In genomic region chr15:78384220-78385116, GRCm38 (mm10) we compare ENCODE assay signal across 13 mouse cellular contexts. TPM values are rescaled to one million over a fixed set of nuclear protein-coding genes. Genes with fewer than 3 reads are reported as not detected.
DNase-seq lines count a peak whose midpoint lies in the region; ATAC-seq and TF ChIP-seq lines count a peak whose summit lies in the region.
"Had no signal": no experiment of that assay in that cellular context is flagged by ENCODE, and none has a peak within 500 bp of the region (broad histone marks: within the 10 kb centered on the region; RNA-seq: fewer than 3 reads in every experiment).

No protein-coding gene starts in this region.

- no peak for TF ChIP-seq EP300 in heart, postnatal 0 days (IDR thresholded peaks at IDR 0.05; ENCODE audit: low read depth)

- no peak overlapping the region for H3K9ac ChIP-seq in heart, postnatal 0 days (replicated peaks; ENCODE audit: low read depth, low read length)
- no peak overlapping the region for H3K9ac ChIP-seq in midbrain, embryonic 16.5 days (ENCODE audit: low read depth, low read length)
- no peak overlapping the region for H3K9ac ChIP-seq in midbrain, embryonic 11.5 days (ENCODE audit: low read length)
- no peak overlapping the region for H3K9ac ChIP-seq in hindbrain, embryonic 16.5 days (ENCODE audit: low read depth, low read length)
- no peak overlapping the region for H3K9ac ChIP-seq in stomach, embryonic 15.5 days
- H3K9ac ChIP-seq: limb, embryonic 12.5 days had no signal

- H3K27ac ChIP-seq in heart, postnatal 0 days (ENCODE audit: low read depth) = peak overlapping the region; percentile 45
- H3K27ac ChIP-seq in midbrain, embryonic 16.5 days (ENCODE audit: low read length) = peak overlapping the region; percentile 69
- no peak overlapping the region for H3K27ac ChIP-seq in midbrain, embryonic 11.5 days (ENCODE audit: low read depth, low read length)
- peak overlapping the region; percentile 72 for H3K27ac ChIP-seq in hindbrain, embryonic 16.5 days (ENCODE audit: low read depth, low read length)
- peak overlapping the region; percentile 3; the same call in 1 of the 2 replicates for H3K27ac ChIP-seq in stomach, embryonic 15.5 days
- H3K27ac ChIP-seq: limb, embryonic 12.5 days had no signal

- no peaks in the 10 kb centered on the region for H3K36me3 ChIP-seq in heart, postnatal 0 days (replicated peaks; ENCODE audit: control insufficient read depth, insufficient read depth, low read length)
- H3K36me3 ChIP-seq in midbrain, embryonic 16.5 days (ENCODE audit: control insufficient read depth, insufficient read depth, low read length) = no peaks in the 10 kb centered on the region
- no peaks in the 10 kb centered on the region for H3K36me3 ChIP-seq in midbrain, embryonic 11.5 days (ENCODE audit: control insufficient read depth, insufficient read depth, low read length)
- H3K36me3 ChIP-seq in hindbrain, embryonic 16.5 days (ENCODE audit: control insufficient read depth, insufficient read depth, low read length) = no peaks in the 10 kb centered on the region
- H3K36me3 ChIP-seq in stomach, embryonic 15.5 days = no peaks in the 10 kb centered on the region
- H3K36me3 ChIP-seq: limb, embryonic 12.5 days had no signal

- H3K4me2 ChIP-seq in heart, postnatal 0 days (ENCODE audit: low read depth, low read length) = no peak overlapping the region
- H3K4me2 ChIP-seq in midbrain, embryonic 16.5 days (ENCODE audit: low read length) = no peak overlapping the region
- no peak overlapping the region for H3K4me2 ChIP-seq in midbrain, embryonic 11.5 days
- no peak overlapping the region for H3K4me2 ChIP-seq in hindbrain, embryonic 16.5 days (ENCODE audit: low read length)
- H3K4me2 ChIP-seq in stomach, embryonic 15.5 days = no peak overlapping the region
- H3K4me2 ChIP-seq: limb, embryonic 12.5 days had no signal

- DNase-seq in heart, postnatal 0 days (ENCODE audit: low spot score) = no peak
- DNase-seq in heart, adult 8-10 months (ENCODE audit: low spot score) = no peak
- DNase-seq in midbrain, embryonic 11.5 days (ENCODE audit: low spot score, missing footprints) = no peak
- no peak for DNase-seq in ovary, postnatal 10 days (ENCODE audit: low spot score)

- 47% methylated on average over 7 of the region's 7 CpGs for WGBS in heart, postnatal 0 days
- 65% methylated on average over 7 of the region's 7 CpGs for WGBS in midbrain, embryonic 16.5 days
- 80% methylated on average over 7 of the region's 7 CpGs for WGBS in midbrain, embryonic 11.5 days
- 52% methylated on average over 7 of the region's 7 CpGs for WGBS in hindbrain, embryonic 16.5 days
- 72% methylated on average over 7 of the region's 7 CpGs for WGBS in stomach, embryonic 15.5 days

- ATAC-seq in heart, postnatal 0 days (ENCODE audit: insufficient read depth, low read depth) = no peak
- ATAC-seq in midbrain, embryonic 16.5 days = peak; percentile 39
- ATAC-seq in midbrain, embryonic 11.5 days (ENCODE audit: low FRiP score) = no peak
- peak; percentile 85 for ATAC-seq in hindbrain, embryonic 16.5 days
- ATAC-seq in stomach, embryonic 15.5 days (ENCODE audit: insufficient read depth, low FRiP score, low read depth) = no peak
- no peak for ATAC-seq in megakaryocyte, adult 5-6 weeks (ENCODE audit: poor library complexity, severe bottlenecking)
- ATAC-seq: activated CD4-positive, CD25-positive, alpha-beta regulatory T cell, adult 4 months had no signal

- peaks cover 12% of the 10 kb centered on the region for H3K4me1 ChIP-seq in heart, postnatal 0 days (ENCODE audit: control insufficient read depth, insufficient read depth)
- H3K4me1 ChIP-seq in midbrain, embryonic 16.5 days (ENCODE audit: control insufficient read depth, insufficient read depth, low read length) = no peaks in the 10 kb centered on the region
- H3K4me1 ChIP-seq in midbrain, embryonic 11.5 days (ENCODE audit: control insufficient read depth, insufficient read depth, low read length) = no peaks in the 10 kb centered on the region
- H3K4me1 ChIP-seq in hindbrain, embryonic 16.5 days (ENCODE audit: control insufficient read depth, insufficient read depth, low read depth, low read length) = no peaks in the 10 kb centered on the region
- H3K4me1 ChIP-seq in stomach, embryonic 15.5 days = no peaks in the 10 kb centered on the region
- H3K4me1 ChIP-seq: limb, embryonic 12.5 days had no signal

- H3K4me3 ChIP-seq in heart, postnatal 0 days (ENCODE audit: low read depth, low read length) = no peak overlapping the region
- no peak overlapping the region for H3K4me3 ChIP-seq in midbrain, embryonic 16.5 days (ENCODE audit: low read depth, low read length)
- no peak overlapping the region for H3K4me3 ChIP-seq in midbrain, embryonic 11.5 days (ENCODE audit: low read depth, low read length)
- H3K4me3 ChIP-seq in hindbrain, embryonic 16.5 days (ENCODE audit: low read length) = no peak overlapping the region
- H3K4me3 ChIP-seq in stomach, embryonic 15.5 days (replicated peaks) = no peak overlapping the region
- H3K4me3 ChIP-seq: limb, embryonic 12.5 days had no signal

- H3K27me3 ChIP-seq in heart, postnatal 0 days (ENCODE audit: control insufficient read depth, insufficient read depth, low read length) = no peaks in the 10 kb centered on the region
- no peaks in the 10 kb centered on the region for H3K27me3 ChIP-seq in midbrain, embryonic 16.5 days (ENCODE audit: control insufficient read depth, insufficient read depth, low read depth, low read length)
- H3K27me3 ChIP-seq in midbrain, embryonic 11.5 days (ENCODE audit: control insufficient read depth, insufficient read depth, low read length) = no peaks in the 10 kb centered on the region; the same call in 1 of the 2 replicates
- no peaks in the 10 kb centered on the region for H3K27me3 ChIP-seq in hindbrain, embryonic 16.5 days (replicated peaks; ENCODE audit: control insufficient read depth, insufficient read depth, low read length)
- H3K27me3 ChIP-seq in stomach, embryonic 15.5 days (replicated peaks) = no peaks in the 10 kb centered on the region; the same call in 1 of the 2 replicates
- H3K27me3 ChIP-seq: limb, embryonic 12.5 days had no signal

- TF ChIP-seq CTCF in heart, postnatal 0 days (IDR thresholded peaks at IDR 0.05; ENCODE audit: low read depth) = no peak

- H3K9me3 ChIP-seq in heart, postnatal 0 days (replicated peaks; ENCODE audit: control insufficient read depth, low read length) = no peaks in the 10 kb centered on the region
- no peaks in the 10 kb centered on the region for H3K9me3 ChIP-seq in midbrain, embryonic 16.5 days (replicated peaks; ENCODE audit: control insufficient read depth, low read length, poor library complexity, severe bottlenecking)
- no peaks in the 10 kb centered on the region for H3K9me3 ChIP-seq in midbrain, embryonic 11.5 days (ENCODE audit: control insufficient read depth, low read length)
- no peaks in the 10 kb centered on the region for H3K9me3 ChIP-seq in hindbrain, embryonic 16.5 days (ENCODE audit: control insufficient read depth, low read length)
- no peaks in the 10 kb centered on the region for H3K9me3 ChIP-seq in stomach, embryonic 15.5 days
- H3K9me3 ChIP-seq: limb, embryonic 12.5 days had no signal

RNA-seq across cellular contexts. Expression of gene Tex33, which starts 11.2 kb away (rescaled TPM):
- total RNA-seq in heart, postnatal 0 days (2014; rRNA removed; ENCODE audit: low replicate concordance) = not detected in 2 replicates
- not detected in 2 replicates for polyA plus RNA-seq in heart, postnatal 0 days (2015; fragmentation: Nextera tagmentation; extraction: Ambion mirVana)
- not detected for total RNA-seq in heart, adult 8-10 months (2022)
- not detected in 2 replicates for polyA plus RNA-seq in midbrain, embryonic 16.5 days (2015; fragmentation: Nextera tagmentation; extraction: Ambion mirVana)
- not detected in 2 replicates for polyA plus RNA-seq in midbrain, embryonic 11.5 days (2014; fragmentation: Nextera tagmentation; extraction: Ambion mirVana)
- polyA plus RNA-seq in hindbrain, embryonic 16.5 days (2015; fragmentation: Nextera tagmentation; extraction: Ambion mirVana) = 0.17 TPM in 1 of 2 replicates, not detected in the other
- polyA plus RNA-seq in stomach, embryonic 15.5 days (2015; fragmentation: Nextera tagmentation; extraction: Ambion mirVana) = not detected in 2 replicates
- not detected in 2 replicates for total RNA-seq in megakaryocyte, adult 5-6 weeks (2015)
- total RNA-seq in megakaryocyte, adult 5-6 weeks (2017) = not detected in 2 replicates
- total RNA-seq: CH12.LX; heart, postnatal 4 days had no signal
- polyA plus RNA-seq: activated CD4-positive, CD25-positive, alpha-beta regulatory T cell, adult 4 months; limb, embryonic 12.5 days; stomach, embryonic 14.5 days had no signal

RNA-seq across cellular contexts. Expression of gene Tst, which starts 21.2 kb away (rescaled TPM):
- total RNA-seq in heart, postnatal 0 days (2014; rRNA removed; ENCODE audit: low replicate concordance) = 42.4 and 50.9 TPM in 2 replicates
- 21.9 and 22.0 TPM in 2 replicates for polyA plus RNA-seq in heart, postnatal 0 days (2015; fragmentation: Nextera tagmentation; extraction: Ambion mirVana)
- total RNA-seq in heart, adult 8-10 months (2022) = 10 to 100 TPM; 20.3 to 25.0 (median 21.6) TPM
- polyA plus RNA-seq in midbrain, embryonic 16.5 days (2015; fragmentation: Nextera tagmentation; extraction: Ambion mirVana) = 15.3 and 22.8 TPM in 2 replicates
- polyA plus RNA-seq in midbrain, embryonic 11.5 days (2014; fragmentation: Nextera tagmentation; extraction: Ambion mirVana) = 6.1 and 8.3 TPM in 2 replicates
- polyA plus RNA-seq in hindbrain, embryonic 16.5 days (2015; fragmentation: Nextera tagmentation; extraction: Ambion mirVana) = 30.3 and 43.5 TPM in 2 replicates
- 67.4 and 89.8 TPM in 2 replicates for polyA plus RNA-seq in stomach, embryonic 15.5 days (2015; fragmentation: Nextera tagmentation; extraction: Ambion mirVana)
- 9.8 and 10.4 TPM in 2 replicates for total RNA-seq in megakaryocyte, adult 5-6 weeks (2015)
- total RNA-seq in megakaryocyte, adult 5-6 weeks (2017) = 3.3 and 8.8 TPM in 2 replicates

RNA-seq across cellular contexts. Expression of gene Mpst, which starts 21.7 kb away (rescaled TPM):
- total RNA-seq in heart, postnatal 0 days (2014; rRNA removed; ENCODE audit: low replicate concordance) = 40.0 and 52.2 TPM in 2 replicates
- polyA plus RNA-seq in heart, postnatal 0 days (2015; fragmentation: Nextera tagmentation; extraction: Ambion mirVana) = 1.1 and 1.2 TPM in 2 replicates
- 10 to 100 TPM; 42.1 to 52.4 (median 44.2) TPM for total RNA-seq in heart, adult 8-10 months (2022)
- 3.6 and 4.3 TPM in 2 replicates for polyA plus RNA-seq in midbrain, embryonic 16.5 days (2015; fragmentation: Nextera tagmentation; extraction: Ambion mirVana)
- 2.0 and 2.3 TPM in 2 replicates for polyA plus RNA-seq in midbrain, embryonic 11.5 days (2014; fragmentation: Nextera tagmentation; extraction: Ambion mirVana)
- polyA plus RNA-seq in hindbrain, embryonic 16.5 days (2015; fragmentation: Nextera tagmentation; extraction: Ambion mirVana) = 5.1 and 5.2 TPM in 2 replicates
- 3.3 and 4.2 TPM in 2 replicates for polyA plus RNA-seq in stomach, embryonic 15.5 days (2015; fragmentation: Nextera tagmentation; extraction: Ambion mirVana)
- total RNA-seq in megakaryocyte, adult 5-6 weeks (2015) = 3.8 and 5.9 TPM in 2 replicates
- 12.9 and 24.2 TPM in 2 replicates for total RNA-seq in megakaryocyte, adult 5-6 weeks (2017)

RNA-seq across cellular contexts. Expression of gene Kctd17, which starts 43.9 kb away (rescaled TPM):
- total RNA-seq in heart, postnatal 0 days (2014; rRNA removed; ENCODE audit: low replicate concordance) = 38.4 and 49.8 TPM in 2 replicates
- polyA plus RNA-seq in heart, postnatal 0 days (2015; fragmentation: Nextera tagmentation; extraction: Ambion mirVana) = 15.7 and 17.8 TPM in 2 replicates
- 10 to 100 TPM; 17.9 to 26.9 (median 20.2) TPM for total RNA-seq in heart, adult 8-10 months (2022)
- polyA plus RNA-seq in midbrain, embryonic 16.5 days (2015; fragmentation: Nextera tagmentation; extraction: Ambion mirVana) = 152 and 156 TPM in 2 replicates
- 59.1 and 60.5 TPM in 2 replicates for polyA plus RNA-seq in midbrain, embryonic 11.5 days (2014; fragmentation: Nextera tagmentation; extraction: Ambion mirVana)
- polyA plus RNA-seq in hindbrain, embryonic 16.5 days (2015; fragmentation: Nextera tagmentation; extraction: Ambion mirVana) = 161 and 172 TPM in 2 replicates
- 35.4 and 40.6 TPM in 2 replicates for polyA plus RNA-seq in stomach, embryonic 15.5 days (2015; fragmentation: Nextera tagmentation; extraction: Ambion mirVana)
- total RNA-seq in megakaryocyte, adult 5-6 weeks (2015) = 8.7 and 9.5 TPM in 2 replicates
- total RNA-seq in megakaryocyte, adult 5-6 weeks (2017) = 5.2 and 9.6 TPM in 2 replicates
- total RNA-seq: CH12.LX had no signal

RNA-seq across cellular contexts. Expression of gene Csf2rb, which starts 58.9 kb away (rescaled TPM):
- 3.5 and 3.7 TPM in 2 replicates for total RNA-seq in heart, postnatal 0 days (2014; rRNA removed; ENCODE audit: low replicate concordance)
- 0.77 and 0.79 TPM in 2 replicates for polyA plus RNA-seq in heart, postnatal 0 days (2015; fragmentation: Nextera tagmentation; extraction: Ambion mirVana)
- total RNA-seq in heart, adult 8-10 months (2022) = 1 to 10 TPM; 1.2 to 5.3 (median 1.3) TPM
- 0.35 and 0.48 TPM in 2 replicates for polyA plus RNA-seq in midbrain, embryonic 16.5 days (2015; fragmentation: Nextera tagmentation; extraction: Ambion mirVana)
- 1.5 and 1.8 TPM in 2 replicates for polyA plus RNA-seq in midbrain, embryonic 11.5 days (2014; fragmentation: Nextera tagmentation; extraction: Ambion mirVana)
- 0.44 and 0.49 TPM in 2 replicates for polyA plus RNA-seq in hindbrain, embryonic 16.5 days (2015; fragmentation: Nextera tagmentation; extraction: Ambion mirVana)
- polyA plus RNA-seq in stomach, embryonic 15.5 days (2015; fragmentation: Nextera tagmentation; extraction: Ambion mirVana) = 2.7 and 3.7 TPM in 2 replicates
- 149 and 170 TPM in 2 replicates for total RNA-seq in megakaryocyte, adult 5-6 weeks (2015)
- 140 and 184 TPM in 2 replicates for total RNA-seq in megakaryocyte, adult 5-6 weeks (2017)

Comparison
In these comparisons a context has a peak if more than half of its experiments do, and no peak if none do; other contexts are left out.
1. ATAC-seq: peak in midbrain, embryonic 16.5 days (single experiment) and hindbrain, embryonic 16.5 days (single experiment); none in heart, postnatal 0 days (single experiment), midbrain, embryonic 11.5 days (single experiment), stomach, embryonic 15.5 days (single experiment) and megakaryocyte, adult 5-6 weeks (single experiment).